Mouse (Mus musculus) kidney, postnatal 10 days (tissue): ENCODE results near the gene Tmem150a.
A peak's percentile ranks its signal among the peaks of the same experiment; 100 is the strongest.

Experiments
- DNase-seq: peaks from one replicate; pipeline ENCODE4 v3.0.0; 2021; ENCODE audit warnings: mixed read lengths

Tmem150a gene

DNA sequence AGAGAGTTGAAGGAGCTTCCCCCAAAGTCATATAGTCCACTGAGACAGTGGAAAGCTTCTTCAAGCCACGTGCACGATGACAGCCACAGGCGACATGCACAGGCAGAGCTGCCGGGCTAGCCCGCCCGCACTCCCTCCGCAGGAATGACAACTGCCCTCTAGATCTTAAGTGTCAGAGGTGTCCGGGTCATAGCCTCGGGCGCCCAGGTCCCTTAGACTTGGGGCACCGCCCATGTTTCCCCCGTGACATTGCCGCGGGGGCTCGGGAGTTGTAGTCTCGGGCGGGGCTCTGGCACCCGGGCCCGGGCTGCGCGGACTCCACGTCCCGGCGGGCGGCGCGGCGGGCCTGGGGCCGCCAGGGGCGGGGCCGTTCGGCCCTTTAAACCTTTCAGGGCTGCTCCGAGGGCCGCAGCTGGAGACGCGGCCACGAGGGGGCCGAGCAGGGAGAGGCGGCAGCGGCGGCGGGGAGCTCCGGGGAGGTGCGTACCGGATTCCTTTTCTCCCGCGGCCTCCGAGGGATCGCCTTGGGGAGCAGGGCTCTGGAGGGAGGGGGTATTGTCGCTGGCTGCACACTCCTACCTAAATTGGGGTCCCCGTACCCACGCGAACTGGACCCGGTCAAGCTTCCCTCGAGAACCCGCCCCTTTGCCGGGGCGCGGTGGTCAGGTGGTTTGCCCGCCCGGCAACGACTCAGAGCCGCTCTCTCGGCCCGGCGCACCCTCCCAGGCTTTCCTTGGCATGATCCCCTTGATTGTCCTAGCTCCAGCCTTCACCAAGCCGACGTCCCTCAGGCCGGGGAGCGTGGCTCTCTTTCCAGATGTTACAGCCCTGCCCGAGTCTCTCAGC is at the start of gene Tmem150a:
Gene Tmem150a (plus strand): TSS at position 382 of the 846 bp plus-strand sequence.
- peak; percentile 93 for DNase-seq

DNA sequence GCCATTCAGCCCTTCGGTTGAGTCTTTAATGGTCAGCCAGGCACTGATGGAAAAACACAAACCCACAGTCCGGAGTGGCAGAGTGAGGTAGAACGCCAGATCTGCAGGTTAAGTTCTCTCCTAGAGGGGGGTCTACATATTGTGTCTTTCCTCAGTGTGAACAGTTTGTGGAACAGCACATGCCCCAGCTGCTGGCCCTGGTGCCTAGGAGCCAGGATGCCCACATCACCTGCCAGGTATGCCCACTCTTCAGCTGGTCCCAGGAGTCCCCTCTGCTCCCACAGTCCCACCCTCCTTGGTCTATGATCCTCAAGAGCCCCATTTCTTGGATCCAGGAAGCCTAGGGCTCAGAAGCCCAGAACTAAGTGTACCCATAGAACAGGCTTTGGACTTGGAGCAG is 43.0 kb upstream of the Tmem150a start:
- no peak for DNase-seq

DNA sequence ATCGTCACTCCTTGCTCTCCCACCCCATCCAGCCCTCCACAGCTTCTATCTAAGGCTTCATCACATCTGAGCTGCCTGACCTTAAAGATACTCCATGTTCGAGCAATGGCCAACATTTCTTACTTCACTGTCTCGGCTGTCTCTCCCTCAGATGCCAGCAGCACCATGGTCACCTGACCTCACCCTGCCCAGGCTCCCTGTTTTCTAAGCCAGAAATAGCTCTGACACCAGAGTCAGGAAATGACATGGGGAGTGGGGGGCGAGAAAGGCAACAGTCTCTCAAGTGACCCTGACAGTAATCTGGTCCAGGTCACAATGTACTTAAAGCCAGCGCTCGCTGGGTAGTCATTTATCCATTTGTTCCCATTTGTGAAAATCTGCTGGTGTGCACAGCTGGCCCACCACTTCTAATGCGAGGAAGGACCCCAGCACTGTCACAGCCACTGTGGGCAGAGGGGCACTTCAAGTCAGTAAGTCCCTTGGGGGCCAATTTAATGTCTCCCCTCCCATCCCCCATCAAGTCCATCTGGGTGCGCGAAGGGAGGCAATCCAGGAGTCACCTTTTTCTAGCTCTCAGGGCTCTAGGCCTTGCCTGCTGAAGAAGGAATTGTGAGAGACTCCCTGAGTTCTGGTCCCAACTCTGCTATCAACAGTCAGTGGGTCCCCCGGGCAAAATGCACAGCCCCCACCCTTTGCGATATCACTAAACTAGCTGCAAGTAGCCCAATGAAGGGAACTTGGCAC is 42.0 kb upstream of the Tmem150a start:
- DNase-seq: no peak

DNA sequence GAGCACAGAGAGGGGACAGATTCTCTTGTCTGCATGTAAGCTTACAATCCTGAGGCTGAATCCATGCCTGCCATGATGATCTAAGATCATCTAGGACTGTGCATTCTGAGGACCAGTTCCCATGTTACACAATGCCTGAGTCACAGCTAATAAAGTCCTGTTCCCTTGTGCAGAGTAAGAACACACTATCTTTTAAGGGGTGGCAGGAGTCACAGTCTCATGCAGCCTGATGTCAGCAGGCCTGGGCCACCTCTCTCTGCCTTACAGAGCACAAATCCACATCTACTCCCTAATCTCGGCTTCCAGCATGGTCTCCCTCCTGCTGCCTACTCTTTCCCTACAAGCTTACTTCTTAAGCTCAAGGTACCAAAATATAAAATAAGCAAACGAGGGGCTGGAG is 39.9 kb upstream of the Tmem150a start:
- no peak for DNase-seq

DNA sequence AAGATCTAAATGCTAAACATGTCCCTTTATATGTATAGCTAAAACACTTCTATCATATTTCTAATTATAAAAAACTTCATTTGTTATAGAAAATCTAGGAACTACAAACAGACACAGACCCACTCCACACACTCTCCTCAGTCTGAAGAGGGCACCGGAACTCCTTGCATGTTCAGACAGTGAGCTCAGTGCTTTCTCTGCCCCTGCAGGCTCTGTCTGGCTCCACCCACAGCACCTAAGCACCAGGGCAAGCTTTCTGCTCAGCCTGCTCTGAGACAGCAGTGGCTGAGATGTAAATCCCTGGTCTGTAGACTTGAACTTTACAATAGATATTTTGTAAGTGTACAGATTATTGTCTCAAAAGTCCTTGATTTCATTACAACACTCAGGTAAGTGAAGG is 39.2 kb upstream of the Tmem150a start:
- no peak for DNase-seq

DNA sequence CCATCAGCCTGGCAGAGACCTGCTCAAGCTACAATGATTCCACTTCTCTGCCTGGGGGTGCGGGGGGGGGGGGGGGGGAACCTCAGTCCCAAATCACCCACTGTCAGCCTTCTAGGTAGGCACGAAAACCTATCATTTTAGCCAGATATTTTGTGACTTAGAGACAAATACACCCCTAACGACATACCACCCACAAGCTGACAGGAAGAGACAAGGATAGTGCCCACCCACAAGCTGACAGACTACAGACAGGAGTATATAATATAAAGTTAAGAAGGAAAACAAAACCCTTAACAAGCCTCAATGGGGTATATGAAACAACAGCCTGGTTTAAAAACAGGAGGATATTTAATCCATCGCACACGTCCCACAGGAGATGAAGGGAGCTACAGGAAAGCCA is 36.8 kb upstream of the Tmem150a start:
- no peak for DNase-seq

DNA sequence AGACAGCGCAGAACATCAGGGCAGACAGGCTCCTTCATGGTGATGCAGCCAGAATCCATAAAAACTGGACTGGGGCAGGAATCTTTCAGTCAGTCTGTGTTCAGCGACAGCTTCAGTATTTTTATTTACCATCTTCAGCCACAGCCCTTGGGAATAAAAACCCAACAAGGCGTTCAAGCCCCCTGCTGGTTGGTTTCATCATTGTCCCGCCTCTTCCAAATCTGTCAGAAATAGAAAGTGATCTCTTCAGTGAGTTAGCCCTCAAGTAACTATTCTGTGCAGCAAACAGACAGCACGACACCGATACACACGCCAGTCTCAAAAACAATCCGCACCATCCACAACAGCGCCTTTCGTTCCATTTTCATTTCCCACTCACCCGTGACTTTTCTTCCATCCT is 36.2 kb upstream of the Tmem150a start:
- DNase-seq: peak; percentile 79

DNA sequence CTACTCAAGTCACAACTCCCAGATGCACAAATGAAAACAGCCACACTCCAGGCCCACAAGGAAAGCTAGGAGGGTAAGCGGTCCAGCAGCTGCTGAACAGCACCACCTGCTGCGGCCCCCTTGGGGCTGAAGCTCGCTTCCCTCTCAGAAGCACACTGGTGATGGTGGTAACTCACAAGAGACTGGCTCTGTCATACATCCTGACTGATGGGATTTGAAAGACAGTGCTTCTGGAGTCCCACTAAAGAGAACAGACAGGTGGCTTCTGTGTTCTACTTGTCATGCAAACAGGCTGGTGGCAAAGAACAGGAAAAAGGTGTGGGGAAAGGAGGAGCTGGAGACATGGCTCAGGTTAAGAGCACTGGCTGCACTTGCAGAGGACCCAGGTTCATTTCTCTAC is 32.3 kb upstream of the Tmem150a start:
- DNase-seq: no peak

DNA sequence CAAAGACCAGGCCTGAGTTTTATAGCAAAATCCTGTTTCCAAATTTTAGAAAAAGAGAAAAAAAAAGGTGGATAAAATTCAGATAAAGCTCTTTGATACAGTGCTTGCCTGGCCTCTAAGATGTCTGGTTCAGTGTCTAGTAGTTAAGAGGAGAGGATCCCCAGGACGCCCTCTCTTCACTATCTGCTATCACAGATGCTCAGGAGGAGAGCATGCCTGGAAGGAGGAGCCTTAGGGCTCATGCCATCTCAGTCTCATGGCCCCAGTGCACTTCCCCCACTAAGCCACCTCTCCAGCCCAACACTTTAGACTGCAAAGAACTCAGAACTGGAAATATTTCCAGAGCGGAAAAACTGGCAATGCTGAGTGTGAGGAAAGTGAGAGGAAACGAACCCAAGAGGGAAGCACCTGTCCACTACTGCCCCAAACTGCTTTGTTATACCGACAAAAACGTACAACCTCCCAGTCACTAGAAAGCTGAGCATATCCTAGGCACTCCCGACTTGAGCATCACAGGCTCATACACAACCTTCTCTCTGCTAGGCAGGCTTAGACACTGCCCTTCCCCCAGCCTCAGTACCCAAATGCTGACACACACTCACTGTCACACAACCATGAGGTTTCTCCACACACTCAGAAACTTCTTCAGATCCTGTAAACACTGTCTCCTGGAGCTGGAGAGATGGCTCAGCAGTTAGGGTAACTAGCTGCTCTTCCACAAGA is 31.3 kb upstream of the Tmem150a start:
- no peak for DNase-seq

DNA sequence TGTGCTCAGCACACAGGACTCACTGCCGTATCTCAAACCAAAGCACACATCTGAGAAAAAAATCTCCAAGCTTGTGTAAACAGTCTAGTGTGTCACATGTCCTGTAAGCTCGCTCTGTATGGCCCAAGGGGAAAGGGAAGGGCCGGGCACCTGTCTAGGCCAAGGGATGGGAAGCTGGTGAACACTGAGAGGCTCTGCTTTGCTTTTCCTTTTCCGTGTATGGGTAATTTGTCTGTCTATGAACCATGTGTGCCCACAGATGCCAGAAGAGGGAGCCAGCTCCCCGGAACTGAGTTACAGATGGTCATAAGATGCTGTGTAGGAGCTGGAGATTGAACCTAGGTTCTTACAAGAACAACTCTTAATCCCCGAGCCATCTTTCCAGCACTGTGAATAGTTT is 29.0 kb upstream of the Tmem150a start:
- DNase-seq: peak; percentile 70

DNA sequence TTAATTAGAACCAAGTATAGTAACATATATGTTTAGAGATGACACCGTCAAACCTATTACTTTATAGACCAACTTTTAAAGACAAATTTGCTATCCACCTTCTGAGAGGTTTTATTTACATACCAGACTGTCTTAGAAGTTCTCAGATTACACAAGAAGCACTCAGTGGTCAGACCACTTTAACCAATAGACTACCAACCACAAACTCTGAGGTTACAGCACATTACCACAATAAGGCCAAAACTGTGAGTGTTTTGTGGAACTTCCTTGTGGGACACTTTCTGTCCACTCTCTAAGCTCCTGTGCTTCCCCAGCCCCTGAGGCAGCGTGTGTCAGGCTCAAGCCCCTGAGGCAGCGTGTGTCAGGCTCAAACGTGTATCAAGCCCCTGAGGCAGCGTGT is 26.2 kb upstream of the Tmem150a start:
- no peak for DNase-seq

DNA sequence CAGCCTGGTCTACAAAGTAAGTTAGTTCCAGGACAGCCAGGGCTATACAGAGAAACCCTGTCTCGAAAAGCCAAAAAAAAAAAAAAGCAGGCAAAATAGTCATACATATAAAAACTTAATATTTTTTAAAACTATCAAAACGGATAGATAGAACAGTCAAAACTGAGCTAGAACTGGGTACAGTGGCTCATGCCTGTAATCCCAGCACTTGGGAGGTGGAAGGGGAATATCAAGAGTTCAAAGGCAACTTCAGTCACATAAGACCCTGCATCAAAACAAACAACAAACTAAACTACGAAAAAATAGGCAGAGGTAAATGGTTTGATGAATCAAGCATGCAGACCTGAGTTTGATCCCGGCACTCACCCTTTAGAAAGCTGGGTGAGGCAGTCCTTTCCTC is 25.1 kb upstream of the Tmem150a start:
- no peak for DNase-seq

DNA sequence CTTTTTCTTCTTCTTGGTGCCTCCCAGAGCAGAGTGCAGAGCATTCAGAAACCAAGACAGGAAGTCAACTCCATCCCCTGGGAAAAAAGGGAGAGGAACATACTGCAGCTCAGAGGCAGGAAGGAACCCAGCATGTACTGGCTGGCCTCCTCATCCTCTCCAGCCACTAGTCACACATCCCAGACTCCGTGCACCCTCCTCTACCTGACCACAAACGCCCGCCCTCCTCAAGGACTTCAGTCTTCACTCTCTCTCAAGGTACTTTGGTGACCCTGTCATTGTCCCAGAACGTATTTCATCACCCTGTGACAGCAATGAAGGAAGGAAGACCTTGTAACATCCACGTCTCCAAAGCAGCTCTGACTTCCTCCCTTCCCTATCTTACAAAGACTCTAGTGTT is 22.1 kb upstream of the Tmem150a start:
- DNase-seq: no peak

DNA sequence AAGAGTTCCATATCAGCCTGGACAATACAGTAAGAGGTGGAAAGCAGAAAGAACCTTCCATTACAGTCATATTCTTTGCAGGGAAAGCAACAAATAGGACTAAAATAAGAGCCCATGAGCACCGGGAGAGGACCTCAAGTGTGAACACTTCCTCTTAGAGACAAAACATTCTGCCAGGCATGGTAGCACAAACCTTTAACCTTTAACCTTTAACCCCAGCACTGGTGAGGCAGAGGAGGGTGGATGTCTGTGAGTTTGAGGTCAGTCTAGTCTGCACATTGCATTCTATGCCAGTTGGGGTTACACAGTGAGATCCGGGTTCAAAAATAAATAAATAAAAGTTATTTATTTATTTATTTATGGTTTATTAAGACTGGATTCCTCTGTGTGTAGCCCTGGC is 14.8 kb upstream of the Tmem150a start:
- no peak for DNase-seq

DNA sequence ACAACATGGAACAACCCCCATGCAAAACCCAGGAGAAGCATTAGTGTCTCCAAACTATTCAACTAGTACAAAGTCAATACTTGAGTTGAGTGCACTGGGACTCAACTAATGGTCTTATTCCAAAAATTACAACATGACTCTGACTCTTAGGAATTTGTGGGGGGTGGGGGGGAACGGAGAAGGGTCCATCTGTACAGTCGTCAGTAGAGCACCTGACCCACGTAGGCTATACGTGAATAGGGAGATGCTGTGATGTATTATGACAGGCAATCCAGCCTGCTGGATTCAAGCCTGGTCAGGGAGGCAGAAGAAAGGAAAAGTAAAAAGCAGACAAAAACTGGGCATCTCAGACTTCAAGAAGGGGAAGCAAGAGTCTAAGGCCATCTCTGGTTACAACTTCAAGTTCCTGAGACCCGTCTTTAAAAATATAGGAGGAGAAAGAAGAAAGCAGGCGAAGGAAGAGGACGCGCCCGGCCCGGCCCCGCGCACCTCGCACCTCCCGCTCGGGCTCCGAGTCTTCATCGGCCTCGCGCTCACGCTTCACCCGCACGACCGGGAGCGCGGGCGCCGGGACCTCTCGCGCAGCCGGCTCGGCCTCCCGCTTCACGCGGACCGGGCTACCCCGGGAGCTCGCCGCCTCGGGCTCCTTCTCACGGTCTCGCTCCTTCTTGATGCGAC is 10.7 kb upstream of the Tmem150a start:
- DNase-seq: no peak

DNA sequence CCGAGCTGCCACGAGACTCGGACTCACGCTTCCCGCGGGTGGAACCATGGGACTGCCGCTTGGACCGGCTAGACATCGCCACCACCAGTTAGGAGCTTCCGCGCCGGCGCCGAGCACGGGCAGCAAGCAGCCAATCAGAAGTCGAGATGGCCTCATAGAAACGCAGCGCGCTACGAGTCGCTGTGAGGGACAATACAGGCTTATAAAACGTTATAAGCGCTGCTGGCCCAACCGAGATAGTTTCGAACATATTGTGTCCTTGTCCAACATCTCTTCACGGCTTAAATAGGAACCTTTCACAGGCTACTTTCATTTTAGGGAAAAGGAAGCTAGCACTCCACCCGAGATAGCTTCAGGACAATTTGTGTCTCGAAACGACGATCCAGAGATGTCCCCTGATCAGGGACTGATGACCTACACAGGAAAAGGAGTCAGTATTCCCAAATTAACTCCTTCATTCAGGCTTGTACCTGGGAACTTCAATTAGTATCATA is 10.1 kb upstream of the Tmem150a start, which contains the start of gene Usp39:
Gene Usp39 (minus strand): TSS at position 111 of the 494 bp plus-strand sequence.
- DNase-seq: peak; percentile 96

DNA sequence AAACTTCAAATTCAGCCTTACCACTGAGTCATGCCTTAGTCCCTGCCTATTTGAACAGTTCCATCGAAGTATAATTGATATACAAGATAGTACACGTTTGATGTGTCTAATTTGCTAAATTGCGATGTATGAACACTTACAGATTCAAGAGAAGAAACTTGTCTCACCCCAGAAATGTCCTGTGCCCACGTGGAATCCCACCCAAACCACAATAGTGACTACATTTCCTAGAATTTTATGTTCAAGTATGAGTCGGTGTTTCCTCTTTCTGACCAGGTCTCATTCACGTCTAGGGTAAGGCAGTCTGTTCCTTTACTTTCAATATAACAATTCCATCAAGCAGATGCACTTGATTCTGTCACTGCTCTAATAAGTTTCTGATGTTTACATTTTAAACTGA is 9.6 kb upstream of the Tmem150a start:
- no peak for DNase-seq

DNA sequence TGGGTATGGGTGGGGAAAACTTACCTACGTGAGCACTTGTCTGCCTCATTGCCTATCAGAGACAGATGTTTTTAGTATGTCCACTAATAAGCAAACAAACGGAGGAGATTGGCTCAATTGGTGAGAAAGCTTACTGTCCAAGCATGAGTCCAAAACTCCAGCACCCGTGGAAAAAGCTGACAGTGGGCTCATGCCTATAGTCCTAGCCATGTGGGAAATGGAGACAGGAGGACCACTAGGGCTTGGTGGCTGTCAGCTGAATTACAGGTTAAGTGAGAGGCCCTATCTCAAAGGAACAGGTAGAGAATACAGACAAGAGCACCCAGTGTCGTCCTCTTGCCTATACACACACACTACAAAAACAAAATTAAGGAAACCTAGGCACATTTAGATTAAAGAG is 9.0 kb upstream of the Tmem150a start:
- DNase-seq: no peak

DNA sequence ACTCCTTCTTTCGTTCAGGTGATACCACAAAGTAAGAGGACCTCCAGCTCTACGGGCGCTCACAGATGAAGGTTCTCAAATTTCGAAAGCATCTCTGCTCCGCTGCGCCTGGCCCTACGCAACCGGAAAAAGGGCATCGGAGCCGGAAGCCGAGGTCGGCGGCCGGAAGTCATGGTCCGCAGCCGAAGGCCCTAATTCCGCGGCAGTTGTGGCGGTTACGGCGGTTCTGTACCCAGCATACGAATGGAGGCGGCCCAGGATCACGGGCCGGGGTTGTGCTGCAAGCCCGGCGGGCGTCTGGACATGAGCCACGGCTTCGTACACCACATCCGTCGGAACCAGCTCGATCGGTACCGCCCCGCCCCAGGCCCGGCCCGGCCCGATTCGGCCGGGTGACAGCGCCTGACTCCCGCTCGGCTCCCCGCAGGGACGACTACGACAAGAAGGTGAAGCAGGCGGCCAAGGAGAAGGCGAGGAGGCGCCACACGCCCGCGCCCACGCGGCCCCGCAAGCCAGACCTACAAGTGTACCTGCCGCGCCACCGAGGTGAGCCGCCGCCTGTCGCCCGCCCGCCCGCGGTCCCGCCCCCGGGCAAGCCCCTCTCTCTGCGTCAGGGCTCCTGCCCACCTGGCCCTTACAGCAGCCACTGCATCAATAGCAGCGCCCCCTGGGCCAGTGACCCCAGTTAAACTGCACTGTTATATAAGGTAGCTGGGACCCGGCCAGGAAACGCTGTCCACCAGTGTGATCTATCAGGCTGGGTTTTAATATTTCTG is 7.9 kb upstream of the Tmem150a start, which contains the start of gene 0610030E20Rik:
Gene 0610030E20Rik (plus strand): TSS at position 152 of the 776 bp plus-strand sequence.
- peak; percentile 89 for DNase-seq

DNA sequence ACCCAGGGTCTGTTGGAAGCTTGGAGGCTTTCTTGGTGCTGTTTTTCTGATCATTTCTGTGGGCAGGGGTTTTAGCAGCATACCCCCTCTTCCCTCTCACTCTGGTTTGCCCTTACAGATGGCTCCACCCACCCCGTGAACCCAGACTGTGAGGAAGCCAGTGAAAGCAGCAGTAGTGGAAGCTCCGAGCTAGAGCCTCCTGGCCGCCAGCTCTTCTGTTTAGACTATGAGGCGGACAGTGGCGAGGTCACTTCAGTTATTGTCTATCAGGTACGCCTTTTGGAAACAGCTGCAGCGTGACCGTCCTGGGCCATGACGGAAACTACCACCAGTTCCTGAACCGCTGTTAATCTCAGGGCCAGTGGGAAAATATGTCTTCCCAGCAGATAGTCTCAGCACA is 6.8 kb upstream of the Tmem150a start:
- DNase-seq: no peak

DNA sequence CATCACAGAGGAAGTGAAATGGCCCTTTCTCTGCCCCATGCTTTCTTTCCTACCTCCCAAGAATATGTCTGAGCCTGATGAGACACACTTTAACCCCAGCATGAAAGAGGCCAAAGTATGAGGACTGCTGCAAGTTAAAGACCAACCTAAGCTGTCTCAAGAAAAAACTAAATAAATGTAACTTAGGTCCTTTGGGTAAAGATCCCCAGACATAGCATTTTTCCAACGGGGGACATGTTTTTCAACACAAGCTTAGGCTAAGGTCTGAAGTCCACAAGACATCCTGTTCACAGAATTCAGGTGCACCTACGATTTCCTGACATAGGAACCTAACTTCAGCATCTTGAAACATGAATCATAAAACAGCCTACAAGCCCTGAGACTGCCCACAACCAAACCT is 5.0 kb upstream of the Tmem150a start:
- no peak for DNase-seq
